Mouse (Mus musculus): ENCODE results near the gene Slc38a1. TPM values are rescaled to one million over a fixed set of nuclear protein-coding genes. Genes with fewer than 3 reads are reported as not detected.

Gene Slc38a1
- 1 to 10 TPM in 1 of 2 experiments, under 1 TPM in 1; 0.69 to 2.0 TPM for total RNA-seq (2021)
- long read RNA-seq, experiment 1, result 0 reads
- long read RNA-seq, experiment 2, full-length matches to known transcripts, result 1 of 1 reads
- long read RNA-seq, experiment 2, partial matches to known transcripts, result 0 of 1 reads
- long read RNA-seq, experiment 2, other reads (novel, unspliced or antisense), result 0 of 1 reads

- intact Hi-C loops (cut with DNase I), result no loop called here
Observed at GRCm38 (mm10) chr15:96642436-96643405, at the start of gene Slc38a1. Slc38a1 (minus strand) TSS chr15:96642913.

DNA sequence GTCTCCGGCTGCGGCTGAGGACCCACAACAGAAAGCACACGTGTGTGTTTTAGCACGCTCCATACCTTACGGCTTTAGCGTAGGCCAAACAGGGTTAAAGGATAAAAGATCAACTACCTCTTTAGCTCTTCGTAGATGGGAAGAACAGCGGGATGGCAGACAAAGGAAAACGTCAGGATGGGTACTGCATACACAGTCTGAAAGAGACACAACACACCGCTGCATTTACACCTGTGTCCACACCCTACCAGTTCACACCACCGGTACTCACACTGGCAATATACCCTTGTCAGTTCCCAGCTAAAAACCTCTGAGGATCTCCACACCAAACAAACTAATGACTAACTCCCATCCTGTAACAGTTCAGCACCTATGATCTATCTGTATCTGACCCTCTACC, 49.7 kb upstream of the Slc38a1 start:
- no peak for DNase-seq
- intact Hi-C loops (cut with DNase I), result no loop called here

More at GRCm38 (mm10) chr15:96642436-96643405, at the start of gene Slc38a1:
- DNase-seq, result peak in 1 of 2 experiments; percentile 20

- DNase-seq, result no peak
- intact Hi-C loops (cut with DNase I), result no loop called here
Observed at GRCm38 (mm10) chr15:96691381-96691780, 48.7 kb upstream of the Slc38a1 start.

DNA sequence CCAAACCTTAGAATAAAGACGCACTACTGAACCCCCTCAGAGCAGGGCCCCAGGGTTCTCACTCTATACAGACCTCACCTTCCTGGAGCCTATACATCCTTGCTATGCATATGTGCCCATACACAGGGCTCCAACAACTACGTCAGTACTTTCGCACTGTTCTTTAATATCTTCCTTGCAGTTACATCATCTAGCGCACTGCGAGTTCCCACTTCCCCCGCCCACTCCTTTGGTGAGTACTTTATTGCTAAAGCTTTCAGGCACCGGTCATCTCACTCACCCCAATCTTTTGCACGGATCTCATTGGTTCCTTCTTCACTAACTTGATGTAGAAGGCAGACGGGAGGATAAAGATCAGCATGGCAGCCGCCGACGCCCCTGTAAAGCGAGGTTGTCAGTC, 48.1 kb upstream of the Slc38a1 start:
- intact Hi-C loops (cut with DNase I), result no loop called here

DNA sequence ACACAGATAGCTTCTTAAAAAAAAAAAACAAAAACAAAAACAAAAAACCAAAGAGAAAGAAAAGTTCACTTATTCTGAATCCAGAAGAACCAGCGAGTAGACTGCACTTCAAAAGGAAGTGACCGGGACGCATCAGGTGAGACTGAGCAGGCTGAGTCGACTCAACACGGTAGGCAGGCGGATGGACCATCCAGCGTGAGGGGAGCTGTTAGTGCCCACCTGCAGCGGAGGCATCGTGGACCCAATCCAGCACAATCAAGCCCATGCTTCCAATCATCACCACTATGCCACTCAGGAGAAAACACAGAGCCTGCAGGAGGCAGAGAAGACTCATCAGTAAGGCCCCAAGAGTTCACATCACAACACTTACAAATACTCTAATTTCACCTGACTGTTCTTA, 47.2 kb upstream of the Slc38a1 start:
- intact Hi-C loops (cut with DNase I), result no loop called here
- DNase-seq, result no peak

More for the DNA sequence above, 48.1 kb upstream of the Slc38a1 start:
- DNase-seq, result no peak

DNA sequence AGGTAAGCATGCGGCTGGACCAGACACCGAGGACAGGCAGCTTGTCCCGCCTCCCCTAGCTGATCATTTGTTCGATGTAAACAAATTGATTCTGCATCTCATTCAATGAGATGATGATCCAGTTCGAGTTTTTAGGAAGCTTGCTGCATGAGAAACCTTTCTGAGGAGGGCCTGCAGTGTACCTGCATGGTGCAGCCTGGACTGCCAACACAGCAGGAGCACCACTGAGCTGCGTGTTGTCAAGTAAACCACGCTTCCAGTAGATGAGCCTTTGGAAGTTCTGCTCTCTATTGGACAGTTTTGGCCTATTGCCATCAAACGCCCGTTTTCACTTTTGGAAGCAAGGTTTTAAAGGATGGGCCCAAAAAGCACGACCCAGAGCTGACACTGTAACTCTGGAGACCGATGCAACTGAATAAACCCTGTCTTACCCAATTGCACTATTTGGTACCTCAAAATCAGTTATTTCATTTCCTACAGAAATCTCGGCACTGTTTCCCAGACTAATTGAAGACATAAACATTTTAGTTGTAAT, 46.1 kb upstream of the Slc38a1 start:
- no peak for DNase-seq
- intact Hi-C loops (cut with DNase I), result no loop called here

DNA sequence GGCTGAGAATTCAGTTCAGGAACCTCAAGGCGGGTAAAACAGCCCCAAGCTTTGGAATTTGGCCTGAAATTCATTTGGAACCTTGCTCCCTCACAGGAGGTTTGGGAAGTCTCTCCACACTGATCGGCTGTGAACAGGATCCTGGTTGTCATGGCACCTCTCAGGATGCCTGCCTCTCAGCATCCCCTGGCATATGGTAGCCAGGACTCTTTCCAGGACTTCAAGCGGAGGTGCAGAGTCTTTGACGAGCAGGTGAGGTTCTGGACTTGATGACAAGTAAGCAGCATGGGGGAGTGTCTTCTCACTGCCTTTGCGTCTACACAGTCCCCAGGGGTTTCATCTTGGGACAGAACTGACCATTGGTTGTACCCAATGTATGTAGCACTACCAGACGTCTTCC, 45.3 kb upstream of the Slc38a1 start:
- DNase-seq, result no peak
- intact Hi-C loops (cut with DNase I), result no loop called here

DNA sequence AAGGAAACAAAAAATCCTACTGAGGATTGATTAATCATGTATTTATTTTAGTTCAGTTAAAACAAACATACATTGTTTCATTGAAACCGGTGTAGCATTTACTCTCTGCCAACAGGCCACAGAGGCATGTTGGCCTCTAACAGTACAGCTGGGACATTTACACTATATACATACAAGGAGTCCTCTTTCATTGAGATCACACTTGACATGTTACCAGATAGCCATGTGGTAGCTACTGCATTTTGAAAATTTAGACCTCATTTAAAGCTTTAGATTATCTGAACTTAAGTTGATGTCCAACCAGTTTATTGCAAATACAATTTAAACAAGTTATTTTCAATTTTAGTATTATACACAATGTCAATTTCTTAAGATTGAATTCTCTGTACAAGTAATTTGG, 44.7 kb upstream of the Slc38a1 start:
- no peak for DNase-seq
- intact Hi-C loops (cut with DNase I), result no loop called here

DNA sequence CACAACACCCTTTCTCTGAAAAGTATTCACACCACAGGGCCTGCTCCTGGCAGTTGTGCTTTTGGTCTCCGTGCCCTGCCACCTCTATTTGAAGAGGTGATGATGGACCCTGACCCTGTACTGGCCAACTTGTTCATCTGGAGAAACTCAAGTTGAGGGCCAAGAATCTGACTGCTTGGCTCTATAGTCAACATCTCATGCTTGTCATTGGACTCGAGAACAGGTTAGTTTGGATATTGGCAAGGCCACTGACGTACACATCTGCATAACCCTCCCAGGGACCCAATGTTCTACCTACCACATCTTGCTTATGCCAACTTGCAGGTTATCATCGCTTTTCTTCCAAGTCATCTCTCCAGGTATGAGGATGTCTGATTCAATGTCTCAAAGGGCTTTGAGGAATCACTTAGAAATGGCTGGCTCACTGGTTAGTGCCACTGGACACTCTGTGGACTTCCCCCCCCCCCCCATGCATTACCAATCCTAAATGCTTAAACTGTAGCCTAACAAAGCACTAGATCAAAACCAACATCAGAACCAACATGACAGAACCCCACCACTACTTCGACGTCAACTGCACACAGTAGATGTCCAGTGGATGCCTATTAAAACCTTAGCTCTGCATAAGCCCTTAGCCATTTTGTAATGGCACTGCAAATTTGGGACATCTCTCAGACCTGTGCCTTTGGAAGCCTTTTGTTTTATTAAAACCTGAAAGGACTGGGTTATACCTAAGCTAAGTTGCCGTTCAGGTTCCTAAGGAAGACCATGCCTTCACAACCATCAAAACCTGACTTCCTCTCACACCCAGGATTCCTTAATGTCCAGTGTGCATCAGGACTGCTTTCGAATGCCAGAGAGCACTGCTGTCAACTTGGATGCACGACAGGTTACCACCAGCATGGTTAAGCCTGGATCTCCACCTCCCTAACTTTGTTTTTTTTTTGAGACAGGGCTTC, 43.8 kb upstream of the Slc38a1 start:
- intact Hi-C loops (cut with DNase I), result no loop called here
- DNase-seq, result no peak

GRCm38 (mm10) chr15:96685273-96685672, 42.6 kb upstream of the Slc38a1 start:
- intact Hi-C loops (cut with DNase I), result no loop called here
- DNase-seq, result no peak

DNA sequence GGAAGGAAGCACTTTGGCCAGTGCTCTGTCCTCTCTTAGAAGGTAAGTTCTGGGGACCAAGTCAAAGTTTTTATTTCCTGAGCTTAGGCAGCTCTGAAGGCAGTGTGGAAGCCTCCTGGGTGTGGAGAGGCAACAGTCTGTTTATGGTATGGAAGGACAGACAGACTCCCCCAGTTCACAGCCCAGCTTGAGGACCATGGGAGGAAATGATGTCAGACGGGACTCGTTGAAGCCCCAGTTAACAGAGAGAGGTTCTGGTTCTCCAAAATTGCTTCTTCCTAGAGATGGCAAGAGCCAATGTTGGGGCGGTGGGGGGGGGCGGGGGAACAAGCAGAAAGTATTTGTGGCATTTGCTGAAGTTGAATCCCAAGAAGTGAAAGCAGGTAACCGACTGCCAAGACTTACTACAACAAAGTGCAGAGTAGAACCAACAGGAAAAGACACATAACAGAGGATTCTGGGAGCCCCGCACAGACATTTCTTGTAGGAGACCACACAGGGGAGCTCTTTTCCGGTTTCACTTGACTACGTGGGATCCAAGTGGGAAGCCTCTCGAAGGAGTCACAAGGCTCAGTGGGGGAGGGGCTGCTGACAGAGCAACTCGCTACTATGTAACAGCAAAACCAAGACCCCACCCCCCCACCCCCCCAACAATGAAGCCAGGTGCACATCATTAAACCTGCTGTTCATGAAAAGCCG, 41.6 kb upstream of the Slc38a1 start:
- intact Hi-C loops (cut with DNase I), result no loop called here
- no peak for DNase-seq

DNA sequence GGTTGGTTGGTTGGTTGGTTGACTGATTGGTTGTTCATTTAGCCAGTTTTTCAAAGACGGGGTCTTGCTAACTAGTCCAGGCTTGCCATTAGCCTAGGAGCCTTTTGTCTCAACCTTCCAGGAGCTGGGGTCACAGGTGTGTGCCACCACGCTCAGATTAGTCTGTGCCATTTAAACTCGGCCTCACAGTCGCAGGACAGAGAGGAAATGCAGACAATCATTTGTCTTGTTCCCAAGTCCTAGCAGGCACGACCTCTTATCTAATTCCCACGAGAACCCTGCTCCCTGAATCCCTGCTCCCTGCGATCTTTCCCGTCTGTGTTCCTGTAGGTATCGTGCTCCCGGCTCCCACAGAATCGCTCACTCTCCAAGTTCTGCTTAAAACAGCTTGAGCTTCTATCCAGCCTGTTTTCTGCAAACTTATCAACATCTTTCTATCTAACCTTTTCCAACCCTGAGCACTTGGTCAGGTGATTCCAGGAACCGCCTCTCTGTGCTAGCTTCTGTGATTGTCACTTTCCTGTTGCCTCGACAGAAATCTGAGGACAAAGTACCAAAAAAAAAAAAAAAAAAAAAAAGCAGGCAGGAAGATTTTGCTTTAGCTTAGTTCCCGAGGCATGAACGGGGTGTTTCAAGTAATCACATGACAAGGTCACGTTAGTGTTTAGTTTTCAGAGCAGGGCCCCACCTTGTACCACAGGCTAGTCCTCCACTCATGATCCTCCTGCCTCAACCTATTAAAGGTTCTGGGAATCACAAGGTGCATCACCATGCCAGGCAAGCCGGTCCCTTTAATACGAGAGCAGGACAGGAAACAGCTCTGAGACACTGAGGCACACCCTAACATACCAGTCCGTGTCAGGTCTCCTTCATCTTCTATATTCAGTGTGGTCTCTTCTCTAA, 36.4 kb upstream of the Slc38a1 start:
- DNase-seq, result no peak
- intact Hi-C loops (cut with DNase I), result no loop called here

GRCm38 (mm10) chr15:96676518-96676917, 33.8 kb upstream of the Slc38a1 start:
- intact Hi-C loops (cut with DNase I), result no loop called here
- no peak for DNase-seq

- no peak for DNase-seq
- intact Hi-C loops (cut with DNase I), result no loop called here
Observed at GRCm38 (mm10) chr15:96675744-96676143, 33.0 kb upstream of the Slc38a1 start.

DNA sequence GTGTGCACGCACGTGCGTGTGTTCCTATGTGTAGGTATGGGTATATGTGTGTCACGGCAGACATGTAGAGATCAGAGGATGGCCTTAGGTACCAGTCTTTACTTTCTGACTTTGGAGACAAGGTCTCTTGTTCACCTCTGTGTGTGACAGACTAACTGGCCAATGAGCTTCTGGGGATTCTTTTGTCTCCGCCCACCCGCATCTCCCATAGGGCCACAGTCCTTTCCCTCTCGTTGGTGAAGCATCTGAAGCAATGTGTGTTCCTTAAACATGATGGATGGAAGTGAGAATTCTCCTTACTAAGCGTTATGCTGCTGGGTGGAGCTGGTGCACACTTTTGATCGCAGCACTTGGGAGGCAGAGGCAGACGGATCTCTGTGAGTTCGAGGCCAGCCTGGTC, 32.3 kb upstream of the Slc38a1 start:
- intact Hi-C loops (cut with DNase I), result no loop called here
- no peak for DNase-seq

DNA sequence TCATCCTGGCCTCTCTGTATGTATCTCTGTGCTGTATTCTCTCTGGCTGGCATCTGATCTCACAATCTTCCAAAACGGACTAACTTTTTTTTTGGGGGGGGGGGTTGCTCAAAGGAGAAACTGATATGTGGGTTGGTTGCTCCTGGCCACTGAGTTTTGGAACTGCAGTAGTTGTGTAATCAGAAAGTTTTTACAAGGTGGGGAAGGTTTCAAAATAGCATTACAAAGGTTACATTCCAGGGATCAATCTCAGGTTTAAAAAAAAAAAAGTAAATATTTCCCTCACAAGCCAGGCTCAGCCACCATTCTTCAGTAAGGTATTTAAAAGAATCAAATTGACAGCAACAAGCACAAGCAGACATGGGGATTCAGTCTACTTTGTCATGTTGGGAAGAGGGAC, 31.4 kb upstream of the Slc38a1 start:
- intact Hi-C loops (cut with DNase I), result no loop called here
- no peak for DNase-seq

GRCm38 (mm10) chr15:96669721-96670120, 27.0 kb upstream of the Slc38a1 start:
- DNase-seq, result no peak
- intact Hi-C loops (cut with DNase I), result loop anchor here (5.0 kb wide), 2 partner anchors 67 to 117 kb away; no protein-coding TSS in a partner anchor

DNA sequence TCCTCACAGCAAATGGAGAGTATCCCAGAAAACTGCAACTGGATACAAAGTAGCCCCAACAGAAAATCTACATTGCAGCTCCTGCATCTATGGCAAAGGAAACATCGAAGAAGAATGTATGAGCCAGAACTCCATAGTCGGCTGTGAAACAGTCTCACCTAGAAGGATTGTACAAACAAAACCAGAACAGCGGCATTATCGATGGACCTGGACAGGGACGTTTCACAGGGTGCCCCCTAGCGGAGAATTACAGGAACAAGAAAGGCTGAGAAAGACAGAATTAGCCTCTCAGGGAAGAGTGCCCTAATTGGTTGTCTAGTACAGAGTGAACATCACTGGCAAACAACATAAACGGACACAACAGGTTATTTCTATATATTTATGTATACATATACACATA, 23.9 kb upstream of the Slc38a1 start:
- DNase-seq, result peak in 1 of 2 experiments; percentile 52
- intact Hi-C loops (cut with DNase I), result loop anchor here (5.0 kb wide), 2 partner anchors 64 to 114 kb away; no protein-coding TSS in a partner anchor

GRCm38 (mm10) chr15:96665889-96666288, 23.2 kb upstream of the Slc38a1 start:
- peak in 1 of 2 experiments; percentile 63 for DNase-seq
- intact Hi-C loops (cut with DNase I), result loop anchor here (5.0 kb wide), 2 partner anchors 64 to 114 kb away; no protein-coding TSS in a partner anchor

All from gastrocnemius, postnatal 36 days (tissue).